Mouse (Mus musculus) kidney, adult 8-10 months (tissue): ENCODE data around the gene Ncf2.
"Not testable (repeated sequence)": the region's sequence is repeated elsewhere in the genome, so short reads cannot be mapped to it uniquely, and the experiment has no call there.

ENCODE experiments used
- DNase-seq, 2 experiments: peaks; one replicate each; pipeline ENCODE4 v3.0.0; 2022

Ncf2 gene

DNA sequence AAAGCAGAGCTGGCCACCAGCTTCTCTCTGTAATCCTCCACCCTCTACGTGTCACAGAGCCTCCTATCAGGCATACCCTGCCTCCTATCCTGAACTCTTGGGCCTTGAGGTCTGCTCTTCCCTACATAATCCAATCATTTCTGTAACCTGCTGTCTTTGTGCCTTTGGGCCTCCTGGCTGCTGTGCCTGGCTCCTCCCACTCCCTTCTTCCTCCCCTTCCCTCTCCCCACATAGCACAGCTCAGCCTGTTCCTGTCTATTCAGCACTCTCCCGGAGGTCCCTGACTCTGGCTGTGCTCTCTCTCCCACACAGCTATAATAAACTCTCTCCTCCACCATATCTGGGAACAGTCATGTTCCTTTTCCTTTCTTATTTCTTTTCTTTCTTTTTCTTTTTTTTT lies at the start of gene Ncf2:
TSS of gene Ncf2 (plus strand) at position 298 of the 400 bp plus-strand sequence.
- peak in 1 of 2 experiments; percentile 19 for DNase-seq

DNA sequence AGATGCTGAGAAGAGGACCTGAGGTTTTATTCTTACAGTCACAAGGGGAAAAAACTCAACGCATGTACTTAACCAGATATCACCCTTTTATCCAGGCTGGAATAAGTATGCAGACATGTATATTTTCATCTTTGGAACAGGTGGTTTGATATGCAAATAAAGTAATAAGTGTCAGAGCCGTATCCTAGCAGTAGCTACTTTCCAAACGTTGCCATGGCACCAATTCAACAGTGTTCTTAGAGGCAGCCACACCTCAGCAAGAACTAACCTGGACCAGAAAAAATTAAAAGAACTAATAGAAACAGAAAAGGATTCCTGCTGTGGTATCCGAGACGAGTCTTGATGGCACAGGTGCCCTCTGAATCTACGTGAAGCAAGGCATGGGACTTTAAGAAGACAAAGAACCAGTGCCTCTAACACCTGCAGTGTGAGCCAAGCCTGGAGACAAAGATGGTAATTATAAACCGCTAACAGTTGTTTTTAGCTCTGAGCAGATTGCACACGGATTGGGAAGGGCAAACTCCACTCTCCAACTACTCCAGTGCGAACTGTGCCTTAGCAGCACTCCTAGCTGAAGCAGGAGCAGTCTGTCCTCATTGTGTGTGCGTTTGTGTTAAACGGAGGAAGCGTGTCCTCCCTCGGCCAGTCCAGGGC lies 49.6 kb upstream of the Ncf2 start, which contains the start of gene Apobec4:
TSS of gene Apobec4 (plus strand) at position 240 of the 654 bp plus-strand sequence.
- DNase-seq = peak in 1 of 2 experiments; percentile 21

DNA sequence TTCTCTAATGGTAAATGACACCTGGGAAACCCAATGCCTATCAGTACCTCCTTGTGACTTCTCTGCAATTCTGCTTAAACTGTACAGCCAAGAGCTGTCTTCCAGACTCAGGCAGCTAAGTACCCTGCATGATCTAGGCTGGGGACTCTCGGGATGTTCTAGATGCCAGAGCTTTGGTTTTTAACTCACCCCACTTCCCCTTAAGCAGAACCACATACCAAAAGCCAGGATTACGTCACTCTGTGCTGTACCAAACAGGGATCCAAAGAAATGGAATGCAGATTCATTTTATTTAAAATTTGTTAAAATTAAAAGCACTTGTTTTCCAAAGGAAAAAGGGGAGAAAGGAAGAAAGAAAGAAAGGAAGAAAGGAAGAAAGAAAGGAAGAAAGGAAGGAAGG lies 38.2 kb upstream of the Ncf2 start:
- no peak for DNase-seq

DNA sequence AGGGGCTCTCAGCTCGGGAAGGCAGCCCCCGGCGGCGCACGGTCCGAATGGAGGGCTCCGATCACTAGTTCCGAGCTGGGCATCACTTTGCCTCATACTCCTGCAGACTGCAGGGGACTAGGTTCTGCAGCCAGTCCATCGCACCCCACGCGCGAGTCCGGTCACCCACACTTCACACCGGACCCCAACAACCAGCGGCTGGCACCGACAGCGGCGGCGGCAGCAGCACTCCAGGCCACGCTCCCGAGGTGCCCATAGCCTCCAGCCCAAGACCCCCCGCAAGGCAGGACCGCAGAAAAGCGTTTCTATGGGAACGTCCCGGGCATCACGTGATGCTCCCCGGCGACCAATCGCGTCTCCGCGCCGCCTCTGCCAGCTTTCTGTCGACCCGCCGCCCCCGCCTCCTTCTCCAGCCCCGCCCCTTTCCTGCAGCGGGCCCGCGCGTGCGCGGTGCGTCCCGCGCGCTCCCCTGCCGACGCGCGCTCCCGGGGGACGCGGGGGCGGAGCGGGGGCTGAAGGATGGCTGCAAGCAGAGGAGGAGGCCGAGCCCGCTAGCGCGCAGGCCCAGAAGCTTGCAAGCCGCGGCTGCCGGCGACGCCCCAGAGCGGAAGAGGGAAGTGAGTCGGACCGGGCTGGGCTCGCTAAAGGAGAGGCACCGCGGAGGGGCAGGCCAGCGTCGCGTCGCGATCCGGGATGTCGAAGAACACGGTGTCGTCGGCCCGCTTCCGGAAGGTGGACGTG lies 33.8 kb upstream of the Ncf2 start, which contains the start of the genes Rgl1 and Arpc5:
TSS of gene Rgl1 (minus strand) at position 320 of the 741 bp plus-strand sequence.
TSS of gene Arpc5 (plus strand) at position 511 of the 741 bp plus-strand sequence.
- DNase-seq = peak; percentile 95 to 97

DNA sequence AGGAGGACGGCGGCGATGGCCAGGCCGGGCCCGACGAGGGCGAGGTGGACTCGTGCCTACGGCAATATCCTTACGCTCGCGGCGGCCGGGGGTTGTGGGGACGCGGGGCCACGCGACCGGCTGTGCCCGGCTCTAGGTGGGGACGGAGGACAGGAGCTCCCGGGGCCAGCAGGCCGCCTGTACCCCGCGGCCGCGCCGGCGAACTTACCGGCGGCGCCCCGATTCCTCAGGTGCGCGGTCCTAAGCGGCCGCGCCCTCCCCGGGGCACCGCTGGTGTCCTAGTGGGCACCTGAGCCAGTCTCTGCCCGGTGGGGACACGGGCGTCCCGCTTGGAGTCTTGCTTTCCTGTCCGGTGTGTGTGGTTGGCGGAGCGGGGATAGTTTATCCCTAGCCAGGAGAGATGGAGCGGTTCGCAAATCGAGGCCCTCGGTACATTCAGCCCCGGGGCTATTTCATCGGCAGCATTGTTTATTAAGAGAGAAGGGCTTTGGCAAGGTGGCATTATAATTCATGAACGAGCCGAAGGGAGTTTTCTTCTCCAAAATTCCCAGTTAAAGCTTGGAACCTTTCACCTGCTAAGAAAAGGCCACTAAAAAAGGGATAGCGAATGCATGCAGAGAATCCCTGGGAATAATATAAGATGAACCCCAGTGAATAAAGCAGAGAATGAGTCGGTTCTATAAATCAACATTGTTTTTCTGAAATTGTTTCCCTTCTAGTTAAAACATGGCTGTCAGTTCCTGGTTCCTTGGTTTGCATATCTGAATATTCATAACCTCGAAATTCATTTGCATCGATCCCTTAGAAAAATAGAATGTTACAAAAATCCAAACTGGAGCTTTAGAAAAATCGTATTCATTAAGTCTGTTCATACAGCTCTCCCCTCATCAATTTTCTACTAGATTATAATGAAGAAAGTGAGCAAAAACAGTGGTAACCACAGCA lies 32.9 kb upstream of the Ncf2 start:
- DNase-seq = peak; percentile 30 to 38

DNA sequence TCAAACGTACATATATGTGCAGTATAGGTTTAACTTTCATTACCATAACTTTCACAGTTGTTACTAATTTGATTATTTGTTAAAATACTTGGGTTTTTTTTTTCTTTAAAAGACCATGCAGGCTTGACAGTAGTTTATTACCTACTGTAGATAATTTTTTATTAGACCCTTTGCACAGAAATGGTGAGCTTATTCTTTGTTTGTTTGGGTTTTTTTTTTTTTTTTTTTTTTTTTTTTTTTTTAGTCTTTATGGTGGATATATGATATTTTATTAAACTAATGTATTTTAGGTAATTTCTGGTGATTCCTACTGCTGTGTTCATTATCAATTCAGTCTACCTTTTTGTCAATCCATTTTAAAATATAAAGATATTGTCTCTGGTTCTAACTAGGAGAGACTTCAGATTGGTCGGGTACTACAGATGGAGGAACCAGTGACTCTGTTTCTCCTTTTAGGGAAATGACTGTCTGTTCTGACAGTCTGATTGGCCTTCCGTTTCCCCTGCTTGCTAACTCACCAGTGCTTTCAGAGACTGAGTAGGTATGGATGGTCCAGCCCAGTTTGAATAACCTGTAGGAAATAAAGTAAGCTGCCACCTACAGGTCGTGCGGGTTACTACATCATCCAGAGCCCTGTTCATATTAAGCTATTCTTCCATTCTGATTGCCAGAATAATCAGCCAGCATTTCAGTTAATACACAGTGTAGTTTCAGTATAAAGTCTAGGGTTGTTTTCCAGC lies 32.1 kb upstream of the Ncf2 start:
- DNase-seq = peak; percentile 72 to 92

DNA sequence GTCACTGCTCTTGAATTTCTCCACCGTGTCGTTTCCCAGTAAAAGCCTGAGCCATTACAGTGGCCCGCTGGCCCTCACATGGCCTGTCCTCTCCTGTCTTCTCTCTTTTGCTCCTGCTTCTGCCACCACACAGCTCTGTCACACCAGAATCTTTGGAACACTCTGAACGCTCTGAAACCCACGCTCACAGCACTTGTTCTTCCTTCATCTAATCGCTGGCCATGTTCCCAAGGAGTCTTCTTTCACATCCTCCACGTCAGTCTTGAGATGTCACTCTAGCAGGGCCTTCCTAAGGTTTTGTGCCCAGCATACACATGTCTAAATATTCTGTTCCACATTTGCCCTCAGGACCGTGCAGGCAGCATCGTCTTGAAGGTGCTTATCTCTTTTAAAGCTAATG lies 29.0 kb upstream of the Ncf2 start:
- DNase-seq = no peak

DNA sequence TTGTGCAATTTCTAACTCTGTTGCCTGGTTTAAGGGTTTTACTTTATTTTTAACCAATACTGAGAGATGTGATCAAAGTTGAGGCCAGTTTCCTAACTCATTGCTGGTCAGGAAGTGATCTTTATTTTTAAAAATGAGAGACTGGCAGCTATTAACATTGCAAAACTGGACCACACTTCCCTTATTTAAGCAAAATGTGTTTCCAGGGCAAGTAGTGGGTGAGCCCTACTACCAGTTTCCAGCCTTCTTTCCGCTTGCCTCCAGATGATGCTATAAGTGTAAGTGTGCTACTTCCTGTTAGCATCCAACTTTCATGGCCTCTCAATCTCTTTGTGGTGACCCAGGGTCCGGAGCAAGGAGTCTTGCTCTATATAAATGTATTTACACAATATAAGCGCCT lies 25.4 kb upstream of the Ncf2 start:
- DNase-seq = not testable (repeated sequence)

DNA sequence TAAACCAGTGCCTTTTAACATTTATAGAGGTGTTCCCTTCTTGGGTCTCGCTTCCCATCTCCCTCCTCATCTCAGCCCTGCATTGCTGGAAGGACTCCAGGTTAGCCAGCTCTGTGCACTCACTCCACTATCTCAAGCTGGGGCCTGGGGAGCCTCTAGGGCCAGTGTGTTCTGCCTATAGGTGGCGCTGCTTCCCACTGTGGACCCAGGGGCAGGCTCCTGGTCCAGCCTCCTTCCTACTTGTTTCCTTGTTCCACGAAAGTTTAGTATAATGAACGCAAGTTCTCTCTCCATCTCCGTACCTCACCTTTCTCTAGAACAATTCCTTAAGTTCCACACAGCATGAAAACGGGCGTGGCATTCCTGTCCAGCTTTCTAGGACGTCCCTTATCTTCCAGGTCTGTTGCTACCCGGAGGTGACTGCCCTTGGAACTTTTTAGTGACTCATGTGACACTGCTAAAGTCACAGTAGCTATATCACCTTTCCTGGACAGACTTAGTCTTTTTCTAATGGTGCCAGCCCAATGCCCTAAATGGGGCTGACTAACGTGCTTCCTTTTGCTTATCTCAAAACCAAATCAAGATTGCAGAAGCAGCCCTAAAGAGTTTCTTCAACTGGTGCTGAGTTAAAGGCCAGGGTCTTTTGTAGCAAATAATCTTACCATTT lies 20.8 kb upstream of the Ncf2 start:
- DNase-seq = peak; percentile 60 to 79

DNA sequence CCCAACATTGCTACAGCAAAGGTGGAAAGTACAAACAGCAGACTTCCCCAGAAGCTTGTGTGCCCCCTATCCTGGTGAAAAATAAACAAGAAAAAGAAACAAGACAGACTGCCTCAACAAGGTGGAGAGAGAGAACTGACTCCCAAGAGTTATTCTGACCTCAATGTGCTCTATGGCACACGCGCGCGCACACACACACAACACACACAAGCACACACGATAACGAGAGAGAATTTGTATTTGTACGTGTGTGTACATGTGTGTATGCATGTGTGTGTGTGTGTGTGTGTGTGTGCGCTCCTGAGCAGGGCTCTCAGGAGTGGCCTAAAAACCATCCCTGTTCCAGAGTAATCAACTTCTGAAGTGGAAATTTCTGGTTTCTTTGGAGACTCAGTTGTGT lies 15.4 kb upstream of the Ncf2 start:
- no peak for DNase-seq

DNA sequence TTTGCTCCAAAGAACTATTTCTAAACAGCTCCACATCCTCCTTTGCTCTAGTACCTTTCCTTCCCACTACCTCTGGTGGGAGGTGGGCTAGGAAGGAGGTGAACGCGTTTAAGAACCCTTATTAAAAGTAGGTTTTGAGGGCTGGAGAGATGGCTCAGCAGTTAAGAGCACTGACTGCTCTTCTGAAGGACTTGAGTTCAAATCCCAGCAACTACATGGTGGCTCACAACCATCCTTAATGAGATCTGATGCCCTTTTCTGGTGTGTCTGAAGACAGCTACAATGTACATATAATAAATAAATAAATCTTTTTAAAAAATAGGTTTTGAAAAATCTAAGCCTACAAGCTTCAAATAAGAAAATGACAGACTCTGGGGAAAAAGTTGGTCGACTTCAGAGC lies 14.5 kb upstream of the Ncf2 start:
- not testable (repeated sequence) for DNase-seq

DNA sequence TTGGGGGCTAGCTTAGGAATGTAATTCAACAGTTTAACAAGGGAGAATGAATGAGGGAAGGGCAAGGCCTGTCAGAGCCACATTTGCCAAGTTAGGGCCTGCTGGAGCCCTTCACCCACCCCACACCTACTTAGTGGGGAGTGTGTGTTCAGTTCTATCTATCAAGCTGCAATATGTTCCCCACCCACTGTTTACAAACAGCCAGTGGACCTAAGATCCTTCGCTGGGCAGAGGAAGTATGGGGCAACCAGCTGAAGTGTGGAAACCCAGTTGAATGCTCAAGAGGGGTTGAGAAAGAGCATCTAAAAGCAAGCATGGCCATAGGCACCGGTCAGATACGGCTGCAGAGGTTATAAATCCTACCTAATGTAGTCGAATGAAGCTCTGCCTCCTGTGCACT lies 13.0 kb upstream of the Ncf2 start:
- no peak for DNase-seq

DNA sequence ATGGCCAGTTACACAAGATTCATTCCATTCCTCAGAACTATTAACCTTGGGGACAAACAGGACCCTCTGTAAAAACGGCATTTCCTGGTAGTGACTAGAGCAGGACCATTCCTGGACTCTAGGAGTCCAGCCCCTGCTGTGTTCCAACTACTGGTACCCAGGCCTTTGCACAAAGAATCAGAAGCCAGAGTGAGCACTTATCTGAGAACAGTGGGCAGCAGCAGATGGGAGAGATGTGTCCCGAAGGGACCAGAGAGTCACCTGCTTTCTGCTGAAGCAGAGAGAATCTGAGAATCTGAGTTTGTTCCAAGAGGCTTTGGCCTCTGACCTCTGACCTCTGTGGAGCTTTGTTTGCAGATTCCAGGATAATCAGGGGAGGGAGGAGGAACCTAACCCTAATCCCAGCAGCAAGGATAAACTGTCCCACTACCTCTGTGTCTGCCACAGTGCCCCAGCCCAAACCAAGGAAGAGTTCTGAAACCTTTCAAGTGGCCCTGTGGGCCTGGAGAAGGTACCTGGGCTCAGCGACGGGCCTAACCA lies 11.8 kb upstream of the Ncf2 start:
- no peak for DNase-seq

DNA sequence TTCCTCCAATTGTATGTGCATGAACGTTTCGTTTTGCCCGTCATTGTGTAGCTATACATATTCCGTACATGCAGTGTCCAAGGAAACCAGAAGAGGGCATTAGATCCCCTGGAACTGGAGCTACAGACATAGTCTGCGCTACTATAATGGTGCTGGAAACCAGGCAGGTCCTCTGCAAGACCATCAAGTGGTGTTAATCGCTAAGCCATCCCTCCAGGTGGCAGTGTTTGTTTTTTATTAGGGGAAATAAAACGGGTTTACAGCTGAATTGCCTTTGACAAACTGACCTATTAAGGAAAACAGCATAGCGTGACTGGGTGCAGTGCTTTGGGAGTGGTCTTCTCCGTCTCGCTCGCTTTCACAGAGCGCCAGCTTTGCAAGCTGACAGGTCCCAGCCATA lies 9.7 kb upstream of the Ncf2 start:
- peak; percentile 39 to 56 for DNase-seq

DNA sequence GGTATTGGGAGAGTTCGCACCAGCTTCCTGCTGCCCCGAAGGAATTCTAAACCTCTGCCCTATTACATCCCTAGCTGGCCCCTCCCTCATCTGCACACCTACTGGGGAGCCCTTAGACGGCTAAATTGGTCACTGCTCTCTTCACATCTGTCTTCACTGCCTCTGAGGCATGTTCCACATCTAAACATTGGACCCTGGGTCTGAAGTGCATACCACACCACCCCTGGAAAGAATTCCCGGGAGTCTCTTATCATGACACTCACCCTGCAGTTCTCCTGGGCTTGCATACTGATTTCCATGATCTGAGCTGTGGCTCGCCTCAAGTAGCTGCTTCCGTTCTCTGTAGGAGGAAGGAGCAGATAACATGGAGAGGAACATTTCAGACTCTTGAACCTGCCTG lies 9.2 kb upstream of the Ncf2 start:
- DNase-seq = no peak

DNA sequence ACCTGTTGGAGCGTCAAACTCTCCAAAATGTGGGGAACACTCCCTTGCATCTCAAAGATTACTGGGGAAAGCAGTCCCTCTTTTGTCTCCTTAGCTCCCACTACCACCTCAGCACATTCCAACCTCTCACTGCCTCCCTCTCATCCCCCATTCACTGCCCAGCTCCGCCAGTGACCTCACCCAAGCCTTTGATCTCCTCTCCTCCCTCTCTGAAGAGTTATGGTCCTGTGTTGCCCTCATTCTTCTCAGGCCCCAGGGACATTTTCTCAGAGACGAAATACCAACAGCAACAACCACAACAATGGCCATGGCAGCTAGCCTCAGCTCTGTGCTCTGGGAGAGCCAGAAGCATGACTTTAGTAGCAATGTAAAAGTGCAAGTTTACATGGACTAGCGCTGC lies 8.7 kb upstream of the Ncf2 start:
- DNase-seq = no peak

DNA sequence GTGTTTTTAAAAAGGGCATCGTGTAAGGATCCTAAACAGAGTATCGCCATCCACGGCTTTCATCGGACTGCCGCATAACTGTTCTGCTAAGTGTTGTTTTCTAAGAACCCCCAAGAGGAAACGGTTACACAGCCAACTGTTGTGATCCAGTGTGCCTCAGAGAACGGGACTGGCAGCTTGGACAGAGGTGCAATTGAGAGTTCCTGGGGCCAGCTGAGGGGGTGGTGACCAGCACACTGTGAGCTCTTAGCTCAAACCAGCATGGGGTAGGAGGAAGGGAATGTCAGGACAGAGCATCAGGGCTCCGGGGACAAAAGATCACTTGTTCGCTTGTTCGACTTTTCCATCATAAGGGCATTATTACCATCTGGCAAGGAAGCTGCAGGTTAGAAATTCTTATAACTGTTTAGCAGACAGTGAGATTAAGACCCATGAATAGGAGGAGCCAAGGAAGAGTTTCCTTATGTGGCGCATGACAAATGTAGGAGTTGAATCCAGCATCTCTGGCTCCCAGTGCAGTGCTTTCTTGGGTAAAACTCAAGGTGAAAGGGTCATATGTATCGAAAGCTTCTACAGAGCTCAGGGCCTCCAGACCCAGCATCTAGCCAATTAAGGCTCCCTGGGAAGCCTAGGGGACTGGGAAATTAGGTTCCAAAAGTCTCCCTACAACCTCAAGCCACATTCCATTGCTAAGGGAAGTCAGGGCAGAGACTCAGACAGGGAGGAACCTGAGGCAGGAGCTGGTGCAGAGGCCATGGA lies 7.1 kb upstream of the Ncf2 start:
- no peak for DNase-seq

DNA sequence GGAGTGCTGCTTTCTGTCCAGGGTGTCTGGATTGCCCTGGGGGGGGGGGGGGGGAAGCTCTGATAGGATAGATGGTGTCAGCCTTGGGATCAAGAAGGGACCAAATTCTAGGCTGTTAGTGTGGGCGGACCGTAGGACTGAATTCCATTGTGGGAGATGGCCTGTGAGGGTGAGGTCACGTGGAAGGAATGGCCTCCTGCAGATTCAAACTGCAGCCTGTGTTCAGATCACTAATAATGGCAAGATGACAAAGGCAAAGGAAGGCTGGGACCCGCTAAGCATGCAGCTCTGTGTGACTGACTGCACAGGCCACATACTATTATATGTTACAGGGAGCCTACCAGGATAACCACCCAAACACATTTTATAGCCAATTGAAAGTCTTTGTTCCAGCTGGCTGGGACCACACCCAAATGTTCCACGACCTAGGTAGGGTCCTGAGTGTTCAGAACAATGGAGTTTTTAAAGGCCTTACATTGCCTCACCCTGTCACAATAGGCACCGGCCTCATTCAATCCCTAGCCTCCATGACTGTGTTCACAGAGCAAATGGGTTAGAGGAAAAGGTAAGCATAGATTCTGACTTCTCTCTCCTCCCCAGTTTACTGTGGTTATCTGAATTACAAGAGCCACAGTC lies 6.4 kb upstream of the Ncf2 start:
- no peak for DNase-seq

DNA sequence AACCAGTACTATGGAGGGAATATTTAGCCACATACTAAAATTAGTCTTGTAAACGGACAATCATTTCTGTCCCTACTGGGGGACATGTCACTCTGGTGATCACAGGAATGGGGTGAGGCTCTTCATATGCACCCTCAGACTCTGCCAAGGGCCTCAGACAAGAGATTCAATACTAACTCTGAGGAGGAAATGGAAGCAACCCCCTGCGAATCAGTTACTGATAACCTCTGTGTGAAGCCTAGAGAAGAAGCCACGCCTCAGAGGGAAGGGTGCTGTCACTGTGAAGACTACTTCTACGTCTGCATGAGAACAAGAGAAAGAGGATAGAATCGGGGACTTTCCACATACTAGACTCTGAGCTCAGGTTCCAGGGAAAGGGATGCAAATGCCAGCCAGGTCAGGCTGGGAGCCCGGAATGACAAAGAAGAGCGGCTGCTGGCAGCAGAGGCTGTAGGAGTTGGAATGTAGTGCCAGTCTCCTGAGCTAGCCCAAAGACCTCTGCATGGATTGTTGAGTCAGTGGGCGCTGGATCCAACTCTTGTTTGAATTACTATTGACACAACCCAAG lies 4.2 kb upstream of the Ncf2 start:
- DNase-seq = no peak
